Mouse (Mus musculus): ENCODE measurements around the gene Stoml2.

DNA sequence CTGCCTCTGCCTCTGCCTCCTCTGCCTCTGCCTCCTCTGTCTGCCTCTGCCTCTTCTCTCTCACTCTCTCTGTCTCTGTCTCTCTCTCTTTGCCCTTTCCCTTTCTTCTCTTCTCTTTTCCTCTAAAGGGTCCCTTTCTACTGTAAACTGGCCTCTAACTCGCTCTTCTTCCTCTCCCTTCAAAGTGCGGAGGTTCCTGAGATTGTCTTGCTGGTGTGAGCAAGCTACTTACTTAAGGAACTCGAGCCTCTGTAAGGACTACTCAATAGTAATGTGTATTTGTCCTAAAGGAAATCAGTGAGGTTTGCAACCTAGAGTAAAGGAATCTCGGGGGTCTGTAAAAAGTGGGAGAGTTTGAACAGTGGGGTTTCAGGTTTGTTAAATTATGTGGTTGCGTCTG is 15.1 kb upstream of the Stoml2 start:
- TF ChIP-seq HCFC1 (IDR thresholded peaks at IDR 0.05; ENCODE audit: borderline replicate concordance, insufficient read depth, low read length) (no peak), CHD2 (IDR thresholded peaks at IDR 0.05; ENCODE audit: low read depth, low read length) (no peak), ZC3H11A (IDR thresholded peaks at IDR 0.05; ENCODE audit: borderline replicate concordance, low read depth, low read length) (0 out of 2 replicates have a peak, but pooled peaks have one; percentile 0)
